ENCODE assay signal across 12 mouse cellular contexts in the genomic region with DNA sequence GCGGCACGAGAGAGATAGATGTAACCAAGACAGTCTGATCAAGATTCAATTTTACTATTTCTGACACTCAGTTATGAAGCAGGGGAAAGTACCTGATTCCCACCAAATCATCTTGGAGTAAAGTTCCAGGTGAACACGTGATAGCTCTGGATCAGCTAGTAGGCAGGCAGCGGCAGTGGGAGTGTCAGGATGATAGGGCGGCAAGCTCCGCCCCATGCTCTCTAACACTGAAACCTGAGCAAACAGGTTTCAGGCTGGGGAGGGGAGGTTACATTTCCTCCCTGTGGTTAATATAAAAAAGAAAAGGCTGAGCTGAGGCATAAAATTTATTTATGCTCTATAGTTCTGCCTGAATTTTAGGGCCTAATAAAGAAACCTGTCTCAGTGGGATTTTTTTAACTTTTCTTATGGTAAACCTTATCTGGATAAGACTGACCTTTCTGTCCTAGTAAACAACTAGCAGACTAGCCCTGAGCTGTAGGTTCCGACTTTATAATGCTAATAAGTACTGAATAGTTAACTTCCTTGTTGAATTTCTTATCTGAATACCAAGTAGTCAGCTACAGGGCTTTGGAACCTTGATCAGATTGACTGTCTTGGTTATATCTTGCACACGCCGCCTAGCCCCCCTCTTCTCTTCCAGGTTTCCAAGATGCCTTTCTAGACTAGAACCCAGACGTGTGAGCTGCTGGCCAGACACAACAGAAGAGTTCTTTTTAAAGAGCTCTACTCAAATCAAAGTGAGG.
DNase-seq lines count a peak whose midpoint lies in the region; ATAC-seq and TF ChIP-seq lines count a peak whose summit lies in the region.
"Had no signal": no experiment of that assay in that cellular context is flagged by ENCODE, and none has a peak within 500 bp of the region (broad histone marks: within the 10 kb centered on the region; RNA-seq: fewer than 3 reads in every experiment).

No protein-coding gene starts in this region.

- WGBS in stomach, postnatal 0 days: 41% methylated on average over 10 of the region's 10 CpGs
- WGBS in forebrain, embryonic 11.5 days: 47% methylated on average over 10 of the region's 10 CpGs

- no peak for TF ChIP-seq CTCF in stomach, postnatal 0 days (IDR thresholded peaks at IDR 0.05; ENCODE audit: low read depth)

- no peak for TF ChIP-seq EP300 in stomach, postnatal 0 days (optimal IDR thresholded peaks at IDR 0.05)

- ATAC-seq in erythroid progenitor cell, adult 5-6 weeks (replicated peaks; ENCODE audit: low FRiP score, poor library complexity, severe bottlenecking): peak; percentile 68
- peak; percentile 84 for ATAC-seq in stomach, postnatal 0 days (ENCODE audit: low FRiP score, low TSS enrichment)
- no peak for ATAC-seq in forebrain, embryonic 11.5 days (replicated peaks; ENCODE audit: low FRiP score)

- H3K36me3 ChIP-seq in stomach, postnatal 0 days (ENCODE audit: control insufficient read depth, insufficient read depth, low read length): no peaks in the 10 kb centered on the region
- no peaks in the 10 kb centered on the region for H3K36me3 ChIP-seq in forebrain, embryonic 11.5 days (ENCODE audit: control insufficient read depth, insufficient read depth, low read length)
- H3K36me3 ChIP-seq: hindbrain, embryonic 10.5 days had no signal

- no peaks in the 10 kb centered on the region for H3K9me3 ChIP-seq in stomach, postnatal 0 days (ENCODE audit: control insufficient read depth, low read length)
- no peaks in the 10 kb centered on the region for H3K9me3 ChIP-seq in forebrain, embryonic 11.5 days (ENCODE audit: control insufficient read depth, low read length)
- H3K9me3 ChIP-seq: hindbrain, embryonic 10.5 days had no signal

- H3K4me2 ChIP-seq in stomach, postnatal 0 days (replicated peaks; ENCODE audit: low read depth): no peak overlapping the region
- no peak overlapping the region for H3K4me2 ChIP-seq in forebrain, embryonic 11.5 days (ENCODE audit: low read depth, low read length, severe bottlenecking)

- DNase-seq in lung, postnatal 36 days: peak; percentile 3
- no peak for DNase-seq in lung, adult 18-20 months
- peak; percentile 11 to 59 for DNase-seq in kidney, postnatal 25 days
- peak; percentile 70 for DNase-seq in stomach, postnatal 0 days (ENCODE audit: low spot score)
- DNase-seq in layer of hippocampus, adult 11-12 months (ENCODE audit: low spot score): no peak
- no peak for DNase-seq in frontal cortex, postnatal 10 days (ENCODE audit: low spot score in 2 of 2)
- DNase-seq in forebrain, embryonic 11.5 days (ENCODE audit: low spot score): no peak
- DNase-seq: adrenal gland, postnatal 36 days; cerebellum, adult 2 months had no signal

- H3K4me3 ChIP-seq in stomach, postnatal 0 days (ENCODE audit: low read depth, low read length): no peak overlapping the region
- no peak overlapping the region for H3K4me3 ChIP-seq in forebrain, embryonic 11.5 days (ENCODE audit: low read depth, low read length)
- H3K4me3 ChIP-seq: erythroblast, embryonic 14.5 days; hindbrain, embryonic 10.5 days had no signal

- H3K9ac ChIP-seq in stomach, postnatal 0 days (ENCODE audit: low read length): no peak overlapping the region
- no peak overlapping the region for H3K9ac ChIP-seq in forebrain, embryonic 11.5 days (ENCODE audit: low read length)

- H3K4me1 ChIP-seq in stomach, postnatal 0 days (replicated peaks; ENCODE audit: control insufficient read depth, insufficient read depth): no peaks in the 10 kb centered on the region
- no peaks in the 10 kb centered on the region for H3K4me1 ChIP-seq in forebrain, embryonic 11.5 days (replicated peaks; ENCODE audit: control insufficient read depth, insufficient read depth, low read length)
- H3K4me1 ChIP-seq: hindbrain, embryonic 10.5 days had no signal

- H3K27me3 ChIP-seq in stomach, postnatal 0 days (ENCODE audit: control insufficient read depth, insufficient read depth, low read length): no peaks in the 10 kb centered on the region
- no peaks in the 10 kb centered on the region for H3K27me3 ChIP-seq in forebrain, embryonic 11.5 days (ENCODE audit: control insufficient read depth, insufficient read depth, low read length)

- no peak overlapping the region for H3K27ac ChIP-seq in stomach, postnatal 0 days (replicated peaks)
- H3K27ac ChIP-seq in forebrain, embryonic 11.5 days (ENCODE audit: low read depth, low read length): no peak overlapping the region
- H3K27ac ChIP-seq: hindbrain, embryonic 10.5 days had no signal

Comparison
In these comparisons a context has a peak if more than half of its experiments do, and no peak if none do; other contexts are left out.
1. DNase-seq: peak in lung, postnatal 36 days (single experiment), kidney, postnatal 25 days (2 of 2) and stomach, postnatal 0 days (single experiment); none in lung, adult 18-20 months (0 of 2), layer of hippocampus, adult 11-12 months (single experiment), frontal cortex, postnatal 10 days (0 of 2) and forebrain, embryonic 11.5 days (single experiment).